Mouse (Mus musculus): Measurements from ENCODE around the gene Sidt2. TPM values are rescaled to one million over a fixed set of nuclear protein-coding genes. Genes with fewer than 3 reads are reported as not detected.

Gene Sidt2
- total RNA-seq (2015) (57.3 and 71.0 TPM in 2 replicates), total RNA-seq (2017) (41.4 and 51.9 TPM in 2 replicates)

GRCm38 (mm10) chr9:45955107-45955963 is at the start of gene Sidt2:
Gene Sidt2, minus strand, starts transcription at chr9:45955258.
- ATAC-seq (ENCODE audit: poor library complexity, severe bottlenecking), result peak; percentile 78

GRCm38 (mm10) chr9:46004529-46004928 is 49.5 kb upstream of the Sidt2 start:
- no peak for ATAC-seq (ENCODE audit: poor library complexity, severe bottlenecking)

- ATAC-seq (ENCODE audit: poor library complexity, severe bottlenecking), result peak; percentile 47; the same call in 1 of the 2 replicates
Observed at GRCm38 (mm10) chr9:46003729-46004128, 48.7 kb upstream of the Sidt2 start.

- ATAC-seq (ENCODE audit: poor library complexity, severe bottlenecking), result no peak
Observed at GRCm38 (mm10) chr9:45999009-45999408, 44.0 kb upstream of the Sidt2 start.

- ATAC-seq (ENCODE audit: poor library complexity, severe bottlenecking), result 0 out of 2 replicates have a peak, but pooled peaks have one; percentile 33
Observed at GRCm38 (mm10) chr9:45985229-45985567, 30.1 kb upstream of the Sidt2 start.

GRCm38 (mm10) chr9:45984409-45985228 is 29.6 kb upstream of the Sidt2 start:
- ATAC-seq (ENCODE audit: poor library complexity, severe bottlenecking), result peak; percentile 96

GRCm38 (mm10) chr9:45983676-45984408 is 28.8 kb upstream of the Sidt2 start:
- peak; percentile 36 for ATAC-seq (ENCODE audit: poor library complexity, severe bottlenecking)

GRCm38 (mm10) chr9:45981331-45981730 is 26.3 kb upstream of the Sidt2 start:
- ATAC-seq (ENCODE audit: poor library complexity, severe bottlenecking), result no peak

- no peak for ATAC-seq (ENCODE audit: poor library complexity, severe bottlenecking)
Observed at GRCm38 (mm10) chr9:45980611-45981010, 25.6 kb upstream of the Sidt2 start.

GRCm38 (mm10) chr9:45979778-45980177 is 24.7 kb upstream of the Sidt2 start:
- ATAC-seq (ENCODE audit: poor library complexity, severe bottlenecking), result no peak

- no peak for ATAC-seq (ENCODE audit: poor library complexity, severe bottlenecking)
Observed at GRCm38 (mm10) chr9:45976884-45977283, 21.8 kb upstream of the Sidt2 start.

GRCm38 (mm10) chr9:45963577-45963976 is 8.5 kb upstream of the Sidt2 start:
- no peak for ATAC-seq (ENCODE audit: poor library complexity, severe bottlenecking)

GRCm38 (mm10) chr9:45961855-45962254 is 6.8 kb upstream of the Sidt2 start:
- peak; percentile 86 for ATAC-seq (ENCODE audit: poor library complexity, severe bottlenecking)

GRCm38 (mm10) chr9:45959661-45960060 is 4.6 kb upstream of the Sidt2 start:
- ATAC-seq (ENCODE audit: poor library complexity, severe bottlenecking), result peak; percentile 69

GRCm38 (mm10) chr9:45958851-45959250 is 3.8 kb upstream of the Sidt2 start:
- no peak for ATAC-seq (ENCODE audit: poor library complexity, severe bottlenecking)

GRCm38 (mm10) chr9:45958023-45958670 is 3.1 kb upstream of the Sidt2 start:
- no peak for ATAC-seq (ENCODE audit: poor library complexity, severe bottlenecking)

- ATAC-seq (ENCODE audit: poor library complexity, severe bottlenecking), result peak; percentile 36
Observed at GRCm38 (mm10) chr9:45954294-45955106, 558 bp downstream of the Sidt2 start.

- ATAC-seq (ENCODE audit: poor library complexity, severe bottlenecking), result peak; percentile 13; the same call in 1 of the 2 replicates
Observed at GRCm38 (mm10) chr9:45953511-45954293, 1.4 kb downstream of the Sidt2 start.

GRCm38 (mm10) chr9:45952890-45953289 is 2.2 kb downstream of the Sidt2 start:
- no peak for ATAC-seq (ENCODE audit: poor library complexity, severe bottlenecking)

Data from megakaryocyte, adult 5-6 weeks (primary cell).